Mouse (Mus musculus) adrenal gland, adult 18-20 months (tissue): ENCODE results near the gene Phf21a. TPM values are rescaled to one million over a fixed set of nuclear protein-coding genes. Genes with fewer than 3 reads are reported as not detected.

ENCODE experiments used
- DNase-seq, 2 experiments: peaks; one replicate each; pipeline ENCODE4 v3.0.0; 2021 to 2022; ENCODE audit warnings: low spot score in 2 of 2
- total RNA-seq, 2 experiments: library from RNA; stranded (reverse); gene quantifications; 1 replicate in 1 of 2; 2 replicates in 1 of 2; pipeline ENCODE4 v1.2.3; 2021

Phf21a gene
- total RNA-seq, 2 experiments from 2014 or later = 57.4 to 60.1 TPM

GRCm38 (mm10) chr2:92289335-92289734, 196.4 kb downstream of the Phf21a start:
- no peak for DNase-seq

- DNase-seq = no peak
These were observed 198.6 kb downstream of the Phf21a start for GRCm38 (mm10) chr2:92291526-92291925.

- peak; percentile 65 to 69 for DNase-seq
These were observed 203.5 kb downstream of the Phf21a start for GRCm38 (mm10) chr2:92296402-92296801.

GRCm38 (mm10) chr2:92299896-92300295, 207.0 kb downstream of the Phf21a start:
- no peak for DNase-seq

GRCm38 (mm10) chr2:92301849-92302607, 209.1 kb downstream of the Phf21a start:
- DNase-seq = no peak

GRCm38 (mm10) chr2:92312542-92312941, 219.6 kb downstream of the Phf21a start:
- DNase-seq = no peak

GRCm38 (mm10) chr2:92314031-92314430, 221.1 kb downstream of the Phf21a start:
- no peak for DNase-seq

GRCm38 (mm10) chr2:92316652-92317051, 223.7 kb downstream of the Phf21a start:
- DNase-seq = no peak

- no peak for DNase-seq
These were observed 224.3 kb downstream of the Phf21a start for GRCm38 (mm10) chr2:92317228-92317627.

GRCm38 (mm10) chr2:92322669-92323068, 229.8 kb downstream of the Phf21a start:
- peak; percentile 27 to 37 for DNase-seq

GRCm38 (mm10) chr2:92325676-92326075, 232.8 kb downstream of the Phf21a start:
- no peak for DNase-seq

GRCm38 (mm10) chr2:92326221-92326620, 233.3 kb downstream of the Phf21a start:
- no peak for DNase-seq

- DNase-seq = no peak
These were observed 234.7 kb downstream of the Phf21a start for GRCm38 (mm10) chr2:92327601-92328000.

- DNase-seq = no peak
These were observed 235.3 kb downstream of the Phf21a start for GRCm38 (mm10) chr2:92328206-92328605.

- DNase-seq = no peak
These were observed 237.9 kb downstream of the Phf21a start for GRCm38 (mm10) chr2:92330840-92331239.

GRCm38 (mm10) chr2:92331410-92331809, 238.5 kb downstream of the Phf21a start:
- no peak for DNase-seq

GRCm38 (mm10) chr2:92331871-92332270, 239.0 kb downstream of the Phf21a start:
- DNase-seq = no peak

GRCm38 (mm10) chr2:92342418-92342817, 249.5 kb downstream of the Phf21a start:
- DNase-seq = no peak

GRCm38 (mm10) chr2:92347191-92347590, 254.3 kb downstream of the Phf21a start:
- no peak for DNase-seq

- DNase-seq = peak in 1 of 2 experiments; percentile 39
These were observed 256.9 kb downstream of the Phf21a start for GRCm38 (mm10) chr2:92349589-92350425.

GRCm38 (mm10) chr2:92350686-92351085, 257.8 kb downstream of the Phf21a start:
- DNase-seq = peak in 1 of 2 experiments; percentile 31

GRCm38 (mm10) chr2:92353402-92353801, 260.5 kb downstream of the Phf21a start:
- no peak for DNase-seq
